Mouse (Mus musculus) midbrain, postnatal 0 days (tissue): Measurements from ENCODE around the gene Adamts17. TPM values are rescaled to one million over a fixed set of nuclear protein-coding genes. Genes with fewer than 3 reads are reported as not detected.

ENCODE experiments used
- ATAC-seq: fragments of 200-750 bp; cut with Nextera tagmentation; 2 replicates; pipeline ENCODE4 v1.8.0; 2017; ENCODE audit warnings: moderate number of reproducible peaks, mild to moderate bottlenecking, moderate TSS enrichment, moderate library complexity; ENCODE audit not compliant: low FRiP score
- DNase-seq: peaks from one replicate; pipeline ENCODE4 v3.0.0-alpha.2; 2015; ENCODE audit warnings: low spot score
- H3K27ac ChIP-seq: fragments of 300-500 bp; sonication (generic); 2 replicates; pipeline ENCODE4 v1.5.1; 2014; ENCODE audit warnings: low read depth, mild to moderate bottlenecking, low read length, mixed read lengths
- H3K27me3 ChIP-seq: fragments of 300-500 bp; sonication (generic); 2 replicates; pipeline ENCODE4 v1.6.1; 2014; ENCODE audit warnings: low read length, control low read depth, mixed read lengths; ENCODE audit not compliant: insufficient read depth
- H3K36me3 ChIP-seq: fragments of 300-500 bp; sonication (generic); 2 replicates; pipeline ENCODE4 v1.6.1; 2014; ENCODE audit warnings: low read length, control low read depth, mixed read lengths; ENCODE audit not compliant: insufficient read depth
- H3K4me1 ChIP-seq: fragments of 300-500 bp; sonication (generic); 2 replicates; pipeline ENCODE4 v1.6.1; 2014; ENCODE audit warnings: mild to moderate bottlenecking, control low read depth, antibody characterized with exemption, low read length, mixed read lengths; ENCODE audit not compliant: insufficient read depth
- H3K4me2 ChIP-seq: fragments of 300-500 bp; sonication (generic); 2 replicates; pipeline ENCODE4 v1.6.1; 2014; ENCODE audit warnings: low read depth, mild to moderate bottlenecking, low read length, mixed read lengths; ENCODE audit not compliant: poor library complexity, severe bottlenecking
- H3K4me3 ChIP-seq: fragments of 300-500 bp; sonication (generic); 2 replicates; pipeline ENCODE4 v1.5.1; 2014; ENCODE audit warnings: low read depth, mild to moderate bottlenecking, low read length, moderate library complexity
- H3K9ac ChIP-seq: fragments of 300-500 bp; sonication (generic); replicated peaks from 2 replicates; pipeline ENCODE4 v1.6.1; 2014; ENCODE audit warnings: mild to moderate bottlenecking, low read length, moderate library complexity, mixed read lengths; ENCODE audit not compliant: poor library complexity, severe bottlenecking
- H3K9me3 ChIP-seq: fragments of 300-500 bp; sonication (generic); 2 replicates; pipeline ENCODE4 v1.6.1; 2016; ENCODE audit warnings: low read length, control low read depth
- CTCF ChIP-seq: IDR thresholded peaks from 2 replicates; pipeline ENCODE4 v1.5.1; 2016; ENCODE audit warnings: antibody characterized with exemption, mild to moderate bottlenecking
- WGBS: fragments of 180-500 bp; shearing (Covaris S2); extraction: QIAGEN DNeasy Blood & Tissue Kit; methylation state at CpG from one replicate; pipeline ENCODE4 v1.1.7; 2014; 5-methylcytosine and 5-hydroxymethylcytosine counted together
- polyA plus RNA-seq: library from polyadenylated mRNA; unstranded; fragments of >200 nt; fragmentation: Nextera tagmentation; extraction: Ambion mirVana; gene quantifications from 2 replicates; pipeline ENCODE4 v1.2.1, GENCODE M21; 2015
- total RNA-seq: library from RNA; depleted of rRNA; stranded (reverse); fragments of >200 nt; gene quantifications from 2 replicates; pipeline ENCODE4 v1.2.3, GENCODE M21; 2014

Adamts17 gene
- total and polyA plus RNA-seq, 2 experiments from 2014 or later, result 3.2 to 13.0 TPM

- H3K27ac ChIP-seq, result no peak overlapping the region
These were observed 124.0 kb downstream of the Adamts17 start for GRCm38 (mm10) chr7:66963541-66963940.

GRCm38 (mm10) chr7:66966541-66967205, 127.1 kb downstream of the Adamts17 start:
- Histone ChIP-seq H3K9me3 (no peaks in the 10 kb centered on the region), H3K27ac (peak overlapping the region; percentile 57), H3K4me1 (peaks cover 4% of the 10 kb centered on the region; the same call in 1 of the 2 replicates), H3K4me3 (no peak overlapping the region), H3K4me2 (no peak overlapping the region), H3K9ac (no peak overlapping the region), H3K36me3 (no peaks in the 10 kb centered on the region), H3K27me3 (no peaks in the 10 kb centered on the region)
- ATAC-seq, result peak; percentile 60; the same call in 1 of the 2 replicates
- peak; percentile 30 for DNase-seq
- WGBS, result 53% methylated on average over 6 of the region's 6 CpGs
- TF ChIP-seq CTCF, result no peak

More at GRCm38 (mm10) chr7:66963541-66963940, 124.0 kb downstream of the Adamts17 start:
- no peak for TF ChIP-seq CTCF
- H3K9ac ChIP-seq, result no peak overlapping the region
- H3K4me2 ChIP-seq, result no peak overlapping the region
- peaks cover 4% of the 10 kb centered on the region; the same call in 1 of the 2 replicates for H3K4me1 ChIP-seq
- WGBS, result 81% methylated on average over 8 of the region's 8 CpGs
- no peaks in the 10 kb centered on the region for H3K27me3 ChIP-seq
- no peaks in the 10 kb centered on the region for H3K36me3 ChIP-seq
- H3K9me3 ChIP-seq, result no peaks in the 10 kb centered on the region
- DNase-seq (no peak), ATAC-seq (no peak)
- no peak overlapping the region for H3K4me3 ChIP-seq

DNA sequence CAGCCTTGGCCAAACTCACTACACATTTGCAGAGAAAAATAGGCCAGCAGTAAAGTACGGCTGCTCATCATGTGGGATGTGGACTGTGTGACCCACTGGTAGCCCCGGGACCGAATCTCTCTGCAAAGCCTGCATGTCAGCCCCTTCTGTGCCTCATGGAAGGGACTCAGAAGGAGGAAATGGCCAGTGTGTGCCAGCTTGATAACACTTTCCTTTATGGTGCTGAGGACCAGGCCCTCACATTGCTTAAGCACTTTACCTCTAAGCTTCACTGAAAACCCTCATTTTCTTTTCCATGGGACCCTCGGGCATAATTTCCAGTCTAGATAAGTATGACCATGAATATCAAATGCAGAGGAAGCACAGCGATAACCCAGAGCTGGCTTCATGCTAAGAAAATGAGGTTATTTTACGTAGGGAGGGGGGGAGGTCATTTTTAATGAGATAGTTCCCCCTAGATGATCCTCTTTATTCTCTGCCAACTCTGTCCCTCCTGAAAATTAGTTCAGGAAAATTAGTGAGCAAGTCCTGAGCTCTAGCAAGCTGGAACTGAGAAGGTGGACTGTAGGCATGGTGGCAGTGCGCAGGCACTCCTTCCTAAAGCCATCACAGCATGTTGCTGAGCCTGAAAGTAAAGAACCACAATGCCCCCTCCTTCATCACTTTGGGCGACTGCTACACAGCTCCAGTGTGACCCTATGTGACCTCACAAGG, 127.8 kb downstream of the Adamts17 start:
- Histone ChIP-seq H3K9me3 (no peaks in the 10 kb centered on the region), H3K4me3 (no peak overlapping the region), H3K4me2 (no peak overlapping the region), H3K4me1 (peaks cover 4% of the 10 kb centered on the region; the same call in 1 of the 2 replicates), H3K27ac (peak overlapping the region; percentile 57), H3K36me3 (no peaks in the 10 kb centered on the region), H3K9ac (0 out of 2 replicates have a peak overlapping the region, but pooled peaks have one; percentile 4), H3K27me3 (no peaks in the 10 kb centered on the region)
- WGBS, result 49% methylated on average over 8 of the region's 8 CpGs
- ATAC-seq, result 0 out of 2 replicates have a peak, but pooled peaks have one; percentile 2
- TF ChIP-seq CTCF, result no peak
- peak; percentile 30 for DNase-seq

GRCm38 (mm10) chr7:66968661-66969060, 129.1 kb downstream of the Adamts17 start:
- Histone ChIP-seq H3K9me3 (no peaks in the 10 kb centered on the region), H3K4me1 (peaks cover 4% of the 10 kb centered on the region; the same call in 1 of the 2 replicates), H3K4me3 (no peak overlapping the region), H3K27me3 (no peaks in the 10 kb centered on the region), H3K9ac (no peak overlapping the region), H3K4me2 (no peak overlapping the region), H3K36me3 (no peaks in the 10 kb centered on the region), H3K27ac (no peak overlapping the region)
- WGBS, result 90% methylated on average over 6 of the region's 6 CpGs
- TF ChIP-seq CTCF, result no peak
- no peak for ATAC-seq
- DNase-seq, result no peak

GRCm38 (mm10) chr7:66969199-66969598, 129.7 kb downstream of the Adamts17 start:
- Histone ChIP-seq H3K4me1 (peaks cover 4% of the 10 kb centered on the region; the same call in 1 of the 2 replicates), H3K27me3 (no peaks in the 10 kb centered on the region), H3K9ac (no peak overlapping the region), H3K27ac (no peak overlapping the region), H3K4me2 (no peak overlapping the region), H3K9me3 (no peaks in the 10 kb centered on the region), H3K4me3 (no peak overlapping the region), H3K36me3 (no peaks in the 10 kb centered on the region)
- ATAC-seq, result no peak
- no peak for TF ChIP-seq CTCF
- DNase-seq, result no peak
- 73% methylated on average over 2 of the region's 2 CpGs for WGBS

- TF ChIP-seq CTCF, result no peak
- ATAC-seq (no peak), DNase-seq (no peak)
- Histone ChIP-seq H3K36me3 (no peaks in the 10 kb centered on the region), H3K4me1 (peaks cover 4% of the 10 kb centered on the region; the same call in 1 of the 2 replicates), H3K4me3 (no peak overlapping the region), H3K27me3 (no peaks in the 10 kb centered on the region), H3K9ac (no peak overlapping the region), H3K4me2 (no peak overlapping the region), H3K27ac (no peak overlapping the region), H3K9me3 (no peaks in the 10 kb centered on the region)
- 64% methylated on average over 2 of the region's 2 CpGs for WGBS
These were observed 130.7 kb downstream of the Adamts17 start for GRCm38 (mm10) chr7:66970235-66970634.
